Mouse (Mus musculus) forebrain, embryonic 12.5 days (tissue): ENCODE data around the gene Chka. TPM values are rescaled to one million over a fixed set of nuclear protein-coding genes. Genes with fewer than 3 reads are reported as not detected.

Experiments
- ATAC-seq: fragments of 200-750 bp; cut with Nextera tagmentation; 2 replicates; pipeline ENCODE4 v1.8.0; 2017; ENCODE audit warnings: moderate TSS enrichment; ENCODE audit not compliant: low FRiP score
- H3K27ac ChIP-seq: fragments of 300-500 bp; sonication (generic); 2 replicates; pipeline ENCODE4 v1.5.1; 2016; ENCODE audit warnings: mild to moderate bottlenecking
- H3K27me3 ChIP-seq: fragments of 300-500 bp; sonication (generic); 2 replicates; pipeline ENCODE4 v1.6.1; 2016; ENCODE audit warnings: mild to moderate bottlenecking
- H3K36me3 ChIP-seq: fragments of 300-500 bp; sonication (generic); replicated peaks from 2 replicates; pipeline ENCODE4 v1.6.1; 2016; ENCODE audit warnings: mild to moderate bottlenecking
- H3K4me1 ChIP-seq: fragments of 300-500 bp; sonication (generic); 2 replicates; pipeline ENCODE4 v1.6.1; 2016
- H3K4me2 ChIP-seq: fragments of 300-500 bp; sonication (generic); 2 replicates; pipeline ENCODE4 v1.6.1; 2016; ENCODE audit warnings: mild to moderate bottlenecking, moderate library complexity
- H3K4me3 ChIP-seq: fragments of 300-500 bp; sonication (generic); replicated peaks from 2 replicates; pipeline ENCODE4 v1.5.1; 2016; ENCODE audit warnings: mild to moderate bottlenecking
- H3K9ac ChIP-seq: fragments of 300-500 bp; sonication (generic); 2 replicates; pipeline ENCODE4 v1.6.1; 2016; ENCODE audit warnings: mild to moderate bottlenecking
- H3K9me3 ChIP-seq: fragments of 300-500 bp; sonication (generic); 2 replicates; pipeline ENCODE4 v1.6.1; 2016
- WGBS: fragments of 180-500 bp; shearing (Covaris S2); methylation state at CpG from one replicate; pipeline ENCODE4 v1.1.7; 2016; 5-methylcytosine and 5-hydroxymethylcytosine counted together
- polyA plus RNA-seq: library from polyadenylated mRNA; unstranded; fragments of >200 nt; fragmentation: Nextera tagmentation; extraction: Ambion mirVana; gene quantifications from 2 replicates; pipeline ENCODE4 v1.2.1, GENCODE M21; 2016

The Chka gene
- polyA plus RNA-seq, 1 experiment from 2014 or later: 69.6 TPM

DNA sequence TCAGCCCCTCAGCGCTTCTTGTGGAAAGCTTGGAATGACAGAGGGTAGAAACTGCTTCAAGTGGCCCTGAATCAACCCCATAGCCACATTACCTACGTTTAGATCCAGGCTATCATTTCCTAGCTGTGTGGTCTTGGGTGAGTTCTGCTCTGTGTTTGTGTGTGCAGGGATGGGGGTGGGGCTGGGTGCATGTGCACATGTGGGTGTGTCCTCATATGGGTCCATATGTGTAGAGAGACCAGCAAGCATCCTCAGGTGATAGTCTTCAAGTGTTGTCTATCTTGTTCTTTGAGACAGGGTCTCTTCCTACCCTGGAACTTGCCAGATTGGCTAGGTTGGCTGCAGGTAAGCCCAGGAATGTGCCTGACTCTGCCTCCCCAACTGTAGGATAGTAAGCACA, 2.3 kb upstream of the Chka start:
- H3K9ac ChIP-seq: no peak overlapping the region
- no peak overlapping the region for H3K4me2 ChIP-seq
- no peak for ATAC-seq
- H3K4me1 ChIP-seq: peaks cover 20% of the 10 kb centered on the region
- no peaks in the 10 kb centered on the region for H3K27me3 ChIP-seq
- H3K9me3 ChIP-seq: no peaks in the 10 kb centered on the region
- H3K36me3 ChIP-seq: no peaks in the 10 kb centered on the region
- no peak overlapping the region for H3K27ac ChIP-seq
- WGBS: 92% methylated on average over 2 of the region's 2 CpGs
- no peak overlapping the region for H3K4me3 ChIP-seq

DNA sequence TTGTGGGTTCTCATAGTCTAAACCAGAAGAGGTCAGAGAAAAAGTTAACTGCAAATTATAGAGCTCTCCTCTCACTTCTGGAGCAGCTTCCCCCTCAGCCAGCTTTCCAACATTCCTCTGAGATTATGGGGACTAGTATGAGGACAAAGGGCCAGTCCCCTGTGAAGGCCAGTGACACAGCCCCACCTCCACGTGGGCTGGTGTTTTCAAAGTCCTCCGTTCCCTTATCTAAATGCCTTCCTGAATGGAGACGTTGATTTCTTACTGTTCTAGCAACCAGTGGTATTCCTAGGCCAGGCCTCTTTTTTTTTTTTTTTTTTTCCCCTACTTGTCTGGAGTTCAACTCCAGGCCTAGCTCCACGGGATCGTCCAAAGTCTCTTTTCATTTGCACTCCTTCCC, 1.5 kb upstream of the Chka start:
- H3K27ac ChIP-seq: no peak overlapping the region
- 35% methylated on average over 5 of the region's 5 CpGs for WGBS
- no peak overlapping the region for H3K9ac ChIP-seq
- H3K36me3 ChIP-seq: no peaks in the 10 kb centered on the region
- H3K4me1 ChIP-seq: peaks cover 22% of the 10 kb centered on the region
- no peaks in the 10 kb centered on the region for H3K27me3 ChIP-seq
- no peak for ATAC-seq
- H3K4me3 ChIP-seq: no peak overlapping the region
- no peak overlapping the region for H3K4me2 ChIP-seq
- no peaks in the 10 kb centered on the region for H3K9me3 ChIP-seq

DNA sequence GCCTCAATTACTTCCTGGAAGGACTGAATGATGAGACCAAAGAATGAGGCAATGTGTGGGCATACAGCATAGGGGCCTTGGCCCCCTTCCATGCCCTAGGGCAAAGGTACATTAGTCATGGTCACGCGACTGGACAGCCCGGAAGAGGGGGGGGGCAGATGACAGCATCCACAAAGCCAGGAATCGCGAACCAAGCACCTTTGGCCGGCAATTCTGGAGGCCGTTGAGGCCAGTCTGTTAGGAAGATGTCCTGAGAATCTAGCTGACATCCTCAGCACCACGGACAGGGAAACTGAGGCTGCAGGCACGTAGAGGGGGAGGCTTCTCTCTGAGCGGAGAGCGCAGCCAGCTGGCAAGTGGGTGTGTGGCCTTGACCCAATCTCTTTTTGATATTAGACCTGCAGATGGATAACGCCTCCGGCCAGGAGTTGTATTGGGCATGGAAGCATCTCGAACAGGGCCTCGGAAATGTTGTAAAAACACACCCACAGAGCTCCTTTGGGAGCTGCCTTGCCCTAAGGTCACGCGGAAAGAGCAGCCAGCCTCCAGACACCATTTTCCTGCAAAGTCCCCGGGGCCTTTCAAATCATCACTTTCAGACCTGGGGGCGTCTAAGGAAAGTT, 615 bp upstream of the Chka start:
- Histone ChIP-seq H3K27me3 (no peaks in the 10 kb centered on the region), H3K9me3 (no peaks in the 10 kb centered on the region), H3K4me3 (peak overlapping the region; percentile 92), H3K4me2 (peak overlapping the region; percentile 72), H3K9ac (peak overlapping the region; percentile 44), H3K27ac (peak overlapping the region; percentile 98), H3K4me1 (peaks cover 31% of the 10 kb centered on the region), H3K36me3 (no peaks in the 10 kb centered on the region)
- peak; percentile 5; the same call in 1 of the 2 replicates for ATAC-seq
- 6% methylated on average over 19 of the region's 19 CpGs for WGBS

DNA sequence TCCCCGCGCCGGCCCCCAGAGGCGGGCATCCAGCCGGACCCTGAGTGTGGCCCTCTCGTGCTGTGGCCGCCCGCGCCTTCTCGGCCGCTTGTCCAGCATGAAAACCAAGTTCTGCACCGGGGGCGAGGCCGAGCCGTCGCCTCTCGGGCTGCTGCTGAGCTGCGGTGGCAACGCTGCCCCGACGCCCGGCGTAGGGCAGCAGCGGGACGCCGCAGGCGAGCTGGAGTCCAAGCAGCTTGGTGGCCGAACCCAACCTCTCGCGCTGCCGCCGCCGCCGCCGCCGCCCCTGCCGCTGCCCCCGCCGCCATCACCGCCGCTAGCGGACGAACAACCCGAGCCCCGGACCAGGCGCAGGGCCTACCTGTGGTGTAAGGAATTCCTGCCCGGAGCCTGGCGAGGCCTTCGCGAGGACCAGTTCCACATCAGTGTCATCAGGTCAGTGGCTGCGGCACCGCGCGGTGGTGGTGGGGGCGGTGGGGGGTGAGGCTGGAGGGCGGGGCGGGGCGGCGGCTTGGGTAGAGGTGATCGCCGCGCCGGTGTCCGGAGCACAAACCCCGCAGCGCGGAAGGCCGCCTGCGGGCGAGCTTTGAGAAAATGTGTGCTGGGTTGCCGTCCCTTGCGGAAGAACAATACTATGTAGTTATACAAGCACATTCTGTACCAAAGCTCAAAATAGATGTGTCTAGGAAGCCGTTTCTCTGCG, 557 bp downstream of the Chka start:
- no peak; the same call in 1 of the 2 replicates for ATAC-seq
- H3K4me1 ChIP-seq: peaks cover 31% of the 10 kb centered on the region
- H3K27ac ChIP-seq: peak overlapping the region; percentile 98
- H3K36me3 ChIP-seq: no peaks in the 10 kb centered on the region
- peak overlapping the region; percentile 92 for H3K4me3 ChIP-seq
- H3K27me3 ChIP-seq: no peaks in the 10 kb centered on the region
- H3K4me2 ChIP-seq: peak overlapping the region; percentile 72
- peak overlapping the region; percentile 91 for H3K9ac ChIP-seq
- H3K9me3 ChIP-seq: no peaks in the 10 kb centered on the region
- WGBS: under 1% methylated on average over 66 of the region's 74 CpGs

DNA sequence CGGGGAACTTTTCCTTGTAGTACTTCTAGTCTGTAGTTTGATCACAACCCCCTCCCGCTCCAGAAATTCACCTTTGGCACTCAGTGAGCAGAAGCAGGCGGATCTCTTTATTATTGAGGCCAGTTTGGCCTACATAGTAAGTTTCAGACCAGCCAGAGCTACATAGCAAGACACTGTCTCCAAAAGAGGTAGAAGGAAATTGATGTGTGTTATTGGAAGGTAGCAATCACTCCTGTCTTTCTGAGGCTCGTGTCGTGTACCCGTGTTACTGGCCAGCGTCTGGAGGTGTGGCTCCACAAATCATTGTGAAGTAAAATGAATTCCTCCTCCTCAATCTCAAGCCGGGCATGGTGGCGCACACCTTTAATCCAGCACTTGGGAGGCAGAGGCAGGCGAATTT, 1.5 kb downstream of the Chka start:
- peak overlapping the region; percentile 92 for H3K4me3 ChIP-seq
- H3K9ac ChIP-seq: no peak overlapping the region
- no peaks in the 10 kb centered on the region for H3K36me3 ChIP-seq
- H3K9me3 ChIP-seq: no peaks in the 10 kb centered on the region
- peak overlapping the region; percentile 72 for H3K4me2 ChIP-seq
- peaks cover 35% of the 10 kb centered on the region for H3K4me1 ChIP-seq
- no peak overlapping the region for H3K27ac ChIP-seq
- H3K27me3 ChIP-seq: no peaks in the 10 kb centered on the region
- WGBS: 90% methylated on average over 10 of the region's 10 CpGs
- ATAC-seq: no peak

DNA sequence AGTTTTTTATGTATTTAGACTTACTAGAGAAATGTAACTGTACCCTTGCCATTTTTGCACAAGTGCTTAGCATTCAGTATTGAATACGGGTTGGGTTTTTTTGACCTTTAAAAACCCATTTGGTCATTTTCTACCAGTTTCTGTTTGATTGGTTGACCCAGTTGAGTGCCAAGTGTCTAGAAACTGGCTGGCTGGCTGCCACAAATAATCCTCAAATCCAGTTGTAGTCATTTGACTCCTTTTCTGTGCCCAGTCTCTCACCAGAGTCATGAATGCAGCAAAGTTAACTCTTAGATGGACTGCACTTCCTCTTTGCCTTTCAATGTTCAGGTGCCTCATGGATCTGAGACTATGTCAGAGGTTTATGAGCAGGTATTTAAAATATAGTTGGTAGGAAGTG, 2.3 kb downstream of the Chka start:
- Histone ChIP-seq H3K9me3 (no peaks in the 10 kb centered on the region), H3K4me2 (no peak overlapping the region), H3K9ac (no peak overlapping the region), H3K36me3 (no peaks in the 10 kb centered on the region), H3K27me3 (no peaks in the 10 kb centered on the region), H3K4me1 (peaks cover 35% of the 10 kb centered on the region), H3K4me3 (no peak overlapping the region), H3K27ac (no peak overlapping the region)
- ATAC-seq: no peak
- WGBS: 95% methylated on average over 1 of the region's 1 CpGs

DNA sequence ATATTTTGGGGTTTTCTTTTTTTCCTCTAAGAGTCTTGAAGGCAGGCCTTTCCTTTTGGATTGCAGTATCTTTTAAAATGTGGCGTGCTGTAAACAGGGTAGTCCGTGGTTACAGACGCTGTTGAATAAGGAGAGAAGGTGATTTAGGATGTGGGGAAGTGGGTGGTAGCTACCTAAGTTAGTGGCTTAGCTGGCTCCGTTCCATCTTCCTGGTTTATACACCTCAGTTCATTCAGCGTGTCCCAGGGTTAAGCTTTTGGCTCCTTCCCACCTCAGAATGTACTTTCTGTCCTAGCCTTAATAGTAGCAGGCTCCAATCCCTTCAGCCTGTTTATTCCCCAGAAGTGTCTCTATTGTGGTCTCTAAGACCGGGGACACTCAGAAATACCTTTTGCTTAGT, 3.5 kb downstream of the Chka start:
- Histone ChIP-seq H3K4me1 (peaks cover 35% of the 10 kb centered on the region), H3K4me2 (peak overlapping the region; percentile 6; the same call in 1 of the 2 replicates), H3K9ac (no peak overlapping the region), H3K4me3 (no peak overlapping the region), H3K36me3 (no peaks in the 10 kb centered on the region), H3K9me3 (no peaks in the 10 kb centered on the region), H3K27me3 (no peaks in the 10 kb centered on the region), H3K27ac (no peak overlapping the region)
- 73% methylated on average over 6 of the region's 6 CpGs for WGBS
- ATAC-seq: no peak

DNA sequence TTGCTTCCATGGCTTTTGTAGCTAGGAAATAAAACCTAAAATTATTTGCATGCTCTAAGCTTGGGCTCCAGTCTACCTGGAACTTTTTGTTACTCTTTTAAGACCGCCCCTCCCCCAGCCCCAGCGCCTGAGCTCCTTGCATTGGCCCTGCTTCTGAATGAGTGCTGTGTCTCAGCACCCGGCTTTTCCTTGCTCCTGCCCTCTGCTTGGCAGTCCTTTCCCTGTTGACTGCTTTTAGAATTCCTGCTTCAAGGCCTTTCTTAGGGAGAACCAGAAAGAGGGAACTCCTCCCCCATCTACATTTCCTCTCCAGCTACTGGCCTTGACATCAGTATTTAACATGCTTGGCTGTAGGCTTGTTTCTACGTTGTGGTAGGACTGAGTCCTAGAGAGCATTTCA, 4.0 kb downstream of the Chka start:
- WGBS: 20% methylated on average over 4 of the region's 4 CpGs
- peak overlapping the region; percentile 6 for H3K4me2 ChIP-seq
- H3K36me3 ChIP-seq: no peaks in the 10 kb centered on the region
- no peaks in the 10 kb centered on the region for H3K9me3 ChIP-seq
- peaks cover 35% of the 10 kb centered on the region for H3K4me1 ChIP-seq
- H3K9ac ChIP-seq: no peak overlapping the region
- H3K4me3 ChIP-seq: no peak overlapping the region
- ATAC-seq: no peak
- H3K27ac ChIP-seq: no peak overlapping the region
- no peaks in the 10 kb centered on the region for H3K27me3 ChIP-seq

DNA sequence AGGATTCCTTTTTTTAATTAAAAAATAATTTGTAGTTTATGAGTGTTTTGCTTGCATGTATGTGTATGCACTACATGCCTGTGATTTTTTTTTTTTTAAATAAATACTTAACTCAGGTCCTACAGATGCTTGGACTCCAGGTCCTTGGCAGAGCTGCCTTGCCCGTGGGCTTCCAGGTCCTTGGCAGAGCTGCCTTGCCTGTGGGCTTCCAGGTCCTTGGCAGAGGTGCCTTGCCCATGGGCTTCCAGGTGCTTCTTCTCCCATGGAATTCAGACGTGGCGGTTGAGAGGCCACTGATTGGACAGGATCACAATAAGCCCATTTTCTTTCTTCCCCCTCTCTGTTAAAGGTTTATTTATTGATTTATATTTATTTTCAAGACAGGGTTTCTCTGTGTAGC, 5.6 kb downstream of the Chka start:
- H3K27ac ChIP-seq: no peak overlapping the region
- 91% methylated on average over 3 of the region's 3 CpGs for WGBS
- H3K4me1 ChIP-seq: peaks cover 27% of the 10 kb centered on the region
- H3K4me2 ChIP-seq: no peak overlapping the region
- no peak overlapping the region for H3K4me3 ChIP-seq
- no peak for ATAC-seq
- H3K9ac ChIP-seq: no peak overlapping the region
- no peaks in the 10 kb centered on the region for H3K27me3 ChIP-seq
- H3K36me3 ChIP-seq: 0 out of 2 replicates have a peak, but pooled peaks cover 4% of the 10 kb centered on the region
- H3K9me3 ChIP-seq: no peaks in the 10 kb centered on the region

DNA sequence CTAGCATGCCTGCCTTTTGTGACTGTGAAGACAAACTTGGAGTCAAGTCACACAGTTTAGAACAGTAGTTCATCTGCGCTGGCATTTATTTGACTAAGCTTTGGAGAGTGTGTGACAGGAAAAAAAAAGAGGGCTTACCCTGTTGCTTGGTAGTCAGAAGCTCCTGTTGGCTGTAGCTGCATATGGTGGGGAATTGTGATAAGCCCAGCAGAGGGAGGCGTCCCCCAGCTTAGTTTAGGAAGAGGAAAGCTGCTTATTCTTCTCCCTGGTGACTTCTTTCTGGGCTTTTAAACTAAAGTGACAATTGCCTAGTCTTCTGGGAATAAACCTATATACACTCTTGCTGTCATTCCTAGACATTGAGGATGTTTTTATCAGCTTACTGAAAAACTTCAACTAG, 11.1 kb downstream of the Chka start:
- Histone ChIP-seq H3K36me3 (peaks cover 27% of the 10 kb centered on the region), H3K4me1 (no peaks in the 10 kb centered on the region), H3K27ac (no peak overlapping the region), H3K4me2 (no peak overlapping the region), H3K4me3 (no peak overlapping the region), H3K9me3 (no peaks in the 10 kb centered on the region), H3K9ac (no peak overlapping the region), H3K27me3 (no peaks in the 10 kb centered on the region)
- WGBS: 76% methylated on average over 2 of the region's 2 CpGs
- ATAC-seq: no peak

DNA sequence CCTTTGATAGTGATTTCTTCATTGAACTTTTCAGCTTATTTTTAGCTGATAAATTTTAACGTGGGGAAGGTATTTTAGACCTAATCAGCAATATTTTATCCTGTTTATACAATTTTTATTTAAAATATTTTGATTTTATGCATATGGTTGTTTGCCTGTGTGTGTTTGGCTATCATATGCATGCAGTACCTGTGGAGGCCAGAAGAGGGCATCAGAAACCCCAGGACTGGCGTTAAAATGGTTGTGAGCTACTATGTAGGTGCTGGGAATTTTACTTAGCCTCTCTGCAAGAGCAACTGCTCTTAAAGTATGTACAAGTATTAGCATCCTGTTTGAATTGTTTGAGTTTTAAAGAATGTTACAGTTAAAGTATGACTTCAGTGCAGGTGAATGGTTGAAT, 13.4 kb downstream of the Chka start:
- Histone ChIP-seq H3K4me2 (no peak overlapping the region), H3K9ac (no peak overlapping the region), H3K4me3 (no peak overlapping the region), H3K9me3 (no peaks in the 10 kb centered on the region), H3K27me3 (no peaks in the 10 kb centered on the region), H3K36me3 (peaks cover 27% of the 10 kb centered on the region), H3K4me1 (no peaks in the 10 kb centered on the region), H3K27ac (no peak overlapping the region)
- no peak for ATAC-seq
- 87% methylated on average over 2 of the region's 2 CpGs for WGBS

DNA sequence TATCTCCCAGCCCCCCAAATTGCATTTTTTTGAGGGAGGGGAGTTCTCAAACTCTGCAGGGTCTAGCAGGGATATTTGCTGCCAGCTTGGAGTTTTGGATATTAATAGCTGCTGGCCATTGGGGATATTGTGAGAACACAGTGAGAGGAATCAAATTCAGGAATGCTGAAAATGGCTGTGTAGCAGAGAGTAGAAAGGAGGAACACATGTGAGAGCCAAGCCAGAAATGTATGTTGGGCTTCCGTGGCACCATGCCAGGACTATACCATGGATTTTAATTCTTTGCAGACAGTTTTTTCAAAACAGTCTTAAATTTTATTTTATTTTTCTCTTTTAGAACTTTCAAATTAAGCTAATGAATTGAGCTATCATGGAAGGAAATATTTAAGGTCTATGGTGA, 16.7 kb downstream of the Chka start:
- Histone ChIP-seq H3K27me3 (no peaks in the 10 kb centered on the region), H3K36me3 (peaks cover 23% of the 10 kb centered on the region), H3K4me2 (no peak overlapping the region), H3K4me1 (no peaks in the 10 kb centered on the region; the same call in 1 of the 2 replicates), H3K9me3 (no peaks in the 10 kb centered on the region), H3K27ac (no peak overlapping the region), H3K9ac (no peak overlapping the region), H3K4me3 (no peak overlapping the region)
- ATAC-seq: no peak
- WGBS: 90% methylated on average over 1 of the region's 1 CpGs

DNA sequence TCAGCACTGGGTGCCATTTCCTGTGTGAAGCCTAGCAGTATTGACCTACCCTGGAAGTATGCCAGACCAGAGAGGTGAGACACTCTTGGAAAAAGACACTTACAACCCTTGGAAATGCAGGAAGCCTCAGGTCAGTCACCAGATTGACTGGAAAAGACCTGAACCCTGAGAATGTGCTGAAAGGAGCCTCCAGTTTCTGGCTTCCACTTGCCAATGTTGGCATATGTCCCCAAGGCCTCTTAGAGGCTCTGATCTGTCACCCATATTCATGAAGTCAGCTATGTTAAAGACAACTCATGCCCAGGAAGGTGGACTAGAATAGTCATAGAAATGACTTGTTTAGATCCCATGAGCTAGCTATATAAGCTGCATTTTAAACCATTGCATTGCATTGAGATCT, 19.9 kb downstream of the Chka start:
- no peak overlapping the region for H3K4me2 ChIP-seq
- no peak overlapping the region for H3K9ac ChIP-seq
- H3K4me3 ChIP-seq: no peak overlapping the region
- no peaks in the 10 kb centered on the region for H3K9me3 ChIP-seq
- no peaks in the 10 kb centered on the region for H3K27me3 ChIP-seq
- H3K4me1 ChIP-seq: no peaks in the 10 kb centered on the region; the same call in 1 of the 2 replicates
- H3K36me3 ChIP-seq: peaks cover 6% of the 10 kb centered on the region
- no peak for ATAC-seq
- H3K27ac ChIP-seq: no peak overlapping the region
